Mouse (Mus musculus) duodenum, adult 2 months (tissue): ENCODE data around the gene Hsp90b1. TPM values are rescaled to one million over a fixed set of nuclear protein-coding genes. Genes with fewer than 3 reads are reported as not detected.

Source experiments
- polyA plus RNA-seq: library from polyadenylated mRNA; depleted of rRNA; stranded (reverse); fragments of >200 nt; gene quantifications from 2 replicates; pipeline ENCODE4 v1.2.3, GENCODE M21; 2012; ENCODE audit warnings: low replicate concordance; rRNA removed

Hsp90b1 gene
- 7.5 and 8.6 TPM in 2 replicates for polyA plus RNA-seq

DNA sequence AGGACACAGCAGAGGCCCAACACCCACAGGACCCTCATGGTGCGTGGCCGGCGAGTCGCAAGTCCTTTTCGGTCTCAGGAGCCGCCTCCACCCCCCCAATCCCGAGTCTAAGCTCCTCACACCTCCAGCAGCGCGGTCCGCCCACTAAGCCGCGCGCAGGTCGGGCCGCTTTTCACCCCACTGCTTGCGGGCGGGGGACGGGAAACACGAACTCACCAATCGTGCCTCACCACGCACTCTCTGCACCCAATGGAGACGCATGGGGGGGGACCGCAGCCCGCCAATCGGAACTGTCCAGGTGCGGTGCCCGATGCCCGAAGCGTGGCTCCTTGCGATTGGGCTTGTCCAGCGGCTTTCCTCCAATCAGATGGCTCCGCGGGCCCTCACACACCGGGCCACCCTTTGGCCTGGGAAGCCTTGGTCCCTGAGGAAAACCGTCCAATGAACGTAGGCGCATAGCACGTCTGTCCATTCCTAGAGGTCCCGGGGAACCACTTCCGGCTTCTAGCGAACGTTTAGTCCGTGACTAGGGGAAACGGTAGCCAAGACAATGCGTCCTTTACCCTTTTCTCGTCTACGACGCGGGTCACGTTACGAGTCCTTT, at the start of gene Hsp90b1, which contains the start of gene Ttc41:
TSS of gene Hsp90b1 (minus strand) at position 192 of the 604 bp plus-strand sequence.
TSS of gene Ttc41 (plus strand) at position 494 of the 604 bp plus-strand sequence.

Other genes with a start within 250 kb of the Hsp90b1 start
- gene Syn3, start 206.6 kb downstream of the Hsp90b1 start, polyA plus RNA-seq: 0.57 and 0.60 TPM in 2 replicates
- 0.38 and 0.54 TPM in 2 replicates for gene Ttc41, start 302 bp upstream of the Hsp90b1 start, polyA plus RNA-seq
- not detected in 2 replicates for gene Gm49358, start 58.5 kb upstream of the Hsp90b1 start, polyA plus RNA-seq
- gene Nt5dc3, start 73.5 kb upstream of the Hsp90b1 start, polyA plus RNA-seq: 1.3 and 3.7 TPM in 2 replicates